Mouse (Mus musculus): ENCODE data around the gene Arhgap32.

Gene Arhgap32

DNA sequence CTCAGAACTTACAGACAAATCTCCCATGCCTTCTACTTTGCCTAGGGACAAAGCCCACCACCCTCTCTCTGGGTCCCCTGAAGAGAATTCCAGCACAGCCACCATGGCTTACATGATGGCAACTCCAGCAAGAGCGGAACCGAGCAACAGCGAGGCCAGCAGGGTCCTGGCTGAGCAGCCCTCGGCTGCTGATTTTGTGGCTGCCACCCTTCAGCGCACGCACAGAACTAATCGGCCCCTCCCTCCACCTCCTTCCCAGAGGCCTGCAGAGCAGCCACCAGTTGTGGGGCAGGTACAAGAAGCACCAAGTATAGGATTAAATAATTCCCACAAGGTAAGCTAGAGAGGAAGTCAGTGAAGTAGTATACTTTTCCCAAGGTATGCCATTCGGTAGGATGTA lies 141.4 kb downstream of the Arhgap32 start:
- no peak for DNase-seq (ENCODE audit: low spot score)

DNA sequence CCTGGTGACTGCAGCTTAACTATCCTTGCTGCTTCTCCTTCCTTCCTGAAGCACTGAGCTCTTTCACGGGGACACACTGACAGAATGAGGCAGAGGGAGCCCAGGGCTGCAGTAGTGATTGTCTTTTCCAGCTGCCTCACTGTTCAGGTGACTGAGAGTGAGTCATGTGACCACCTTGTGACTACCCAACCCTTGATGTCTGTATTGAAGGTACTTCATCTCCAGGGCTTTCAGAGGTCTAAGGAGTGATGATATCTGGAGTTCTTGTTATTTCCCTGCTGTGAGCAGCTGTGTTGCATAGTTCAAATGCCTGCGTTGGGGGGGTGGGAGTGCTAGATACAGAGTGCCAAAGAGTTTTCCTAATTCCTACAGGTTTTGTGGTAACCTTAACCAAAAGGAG lies 141.9 kb downstream of the Arhgap32 start:
- no peak for DNase-seq (ENCODE audit: low spot score)

GRCm38 (mm10) chr9:32271896-32272444 lies 156.0 kb downstream of the Arhgap32 start:
- peak; percentile 39 for DNase-seq (ENCODE audit: low spot score)

DNA sequence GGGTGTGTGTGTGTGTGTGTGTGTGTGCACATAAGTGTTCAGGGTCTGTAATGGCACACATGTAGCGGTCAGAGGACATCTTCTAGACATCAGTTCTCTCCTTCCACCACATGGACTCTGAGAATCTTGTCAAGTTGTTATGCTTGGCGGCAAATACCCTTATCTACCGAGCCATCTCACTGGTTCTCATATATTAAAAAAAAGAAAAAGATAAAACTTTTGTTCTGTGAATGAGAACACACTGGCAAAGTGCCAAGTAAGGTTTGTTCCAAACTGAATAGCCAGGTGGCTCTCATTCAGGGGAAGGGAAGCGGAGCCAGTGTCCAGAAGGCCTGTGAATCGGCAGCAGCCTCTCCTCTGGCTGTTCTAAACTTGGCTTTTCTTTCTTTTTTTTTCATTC lies 162.1 kb downstream of the Arhgap32 start:
- DNase-seq (ENCODE audit: low spot score) = no peak

DNA sequence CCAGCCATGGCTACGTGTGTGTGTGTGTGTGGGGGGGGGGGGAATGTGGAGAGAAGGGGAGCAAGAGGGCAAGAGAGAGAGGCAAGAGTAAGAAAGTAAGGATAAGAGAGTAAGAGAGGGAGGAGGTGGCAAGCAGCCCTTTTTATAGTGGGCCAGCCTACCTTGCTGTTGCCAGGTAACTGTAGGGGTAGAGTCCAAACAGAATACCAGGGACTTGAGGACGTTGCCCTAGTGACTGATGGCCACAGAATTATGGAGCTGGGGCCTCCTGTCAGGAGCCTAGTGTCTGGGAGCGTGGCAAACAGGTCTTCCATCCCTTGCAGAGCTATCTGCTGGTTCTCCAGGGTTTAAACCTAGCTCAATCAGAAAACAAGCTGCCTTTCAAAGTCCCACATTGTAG lies 163.9 kb downstream of the Arhgap32 start:
- no peak for DNase-seq (ENCODE audit: low spot score)

DNA sequence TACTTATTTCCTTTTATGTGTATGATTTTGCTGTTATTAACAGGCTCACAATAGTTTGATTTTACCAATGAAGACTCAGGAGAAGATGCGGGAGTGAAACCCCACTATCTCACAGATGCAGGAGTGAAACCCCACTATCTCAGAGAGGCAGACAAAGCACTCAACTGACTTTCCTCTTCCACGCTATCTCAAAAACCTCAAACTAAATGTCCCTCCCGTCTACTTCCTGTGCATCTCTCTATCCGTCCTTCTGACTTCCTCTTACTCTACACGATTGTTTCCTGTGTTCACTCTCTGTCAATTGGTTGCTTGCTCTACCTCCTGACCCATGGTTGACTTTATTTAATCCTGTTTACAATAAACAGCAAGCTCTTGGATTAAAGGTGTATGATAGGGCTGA lies 164.5 kb downstream of the Arhgap32 start:
- DNase-seq (ENCODE audit: low spot score) = no peak

DNA sequence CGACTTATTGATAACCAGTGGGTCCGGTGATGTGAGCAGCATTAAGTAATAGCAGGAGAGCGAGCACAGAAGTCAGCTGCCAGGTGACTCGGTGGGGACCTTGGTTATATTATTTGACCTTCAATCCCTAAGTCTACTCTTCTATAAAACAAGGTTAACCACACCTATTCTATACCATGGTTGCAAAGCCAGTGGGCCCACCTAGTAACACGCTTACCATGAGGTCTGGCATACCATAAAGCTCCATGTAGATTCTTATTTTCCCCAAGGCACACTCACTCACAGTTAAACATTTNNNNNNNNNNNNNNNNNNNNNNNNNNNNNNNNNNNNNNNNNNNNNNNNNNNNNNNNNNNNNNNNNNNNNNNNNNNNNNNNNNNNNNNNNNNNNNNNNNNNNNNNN lies 167.7 kb downstream of the Arhgap32 start:
- no peak for DNase-seq (ENCODE audit: low spot score)

- peak; percentile 9 for DNase-seq (ENCODE audit: low spot score)
Observed at GRCm38 (mm10) chr9:32291618-32292017, 175.7 kb downstream of the Arhgap32 start.

GRCm38 (mm10) chr9:32292686-32293085 lies 176.8 kb downstream of the Arhgap32 start:
- no peak for DNase-seq (ENCODE audit: low spot score)

- no peak for DNase-seq (ENCODE audit: low spot score)
Observed at GRCm38 (mm10) chr9:32295061-32295800, 179.3 kb downstream of the Arhgap32 start.

- no peak for DNase-seq (ENCODE audit: low spot score)
Observed at GRCm38 (mm10) chr9:32302501-32303150, 186.7 kb downstream of the Arhgap32 start.

DNA sequence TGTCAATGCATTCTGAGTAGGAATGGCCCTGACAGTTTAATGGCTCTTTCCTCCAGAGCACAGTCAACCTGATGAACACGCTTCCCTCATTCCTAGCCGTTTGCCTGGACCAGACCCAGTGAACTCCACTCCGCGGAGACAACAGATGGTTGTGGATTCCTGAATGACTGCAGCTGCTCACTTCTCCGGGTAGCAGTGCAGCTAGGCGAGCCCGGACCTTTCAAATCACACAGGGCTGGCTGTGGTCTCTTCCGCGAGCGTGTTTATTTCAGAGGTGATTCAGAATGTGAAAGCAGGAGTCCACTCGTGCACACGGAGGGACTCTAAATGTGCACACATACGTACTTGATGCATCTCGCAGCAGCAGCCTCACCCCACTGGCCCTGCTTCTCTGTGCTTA lies 195.8 kb downstream of the Arhgap32 start:
- no peak for DNase-seq (ENCODE audit: low spot score)

DNA sequence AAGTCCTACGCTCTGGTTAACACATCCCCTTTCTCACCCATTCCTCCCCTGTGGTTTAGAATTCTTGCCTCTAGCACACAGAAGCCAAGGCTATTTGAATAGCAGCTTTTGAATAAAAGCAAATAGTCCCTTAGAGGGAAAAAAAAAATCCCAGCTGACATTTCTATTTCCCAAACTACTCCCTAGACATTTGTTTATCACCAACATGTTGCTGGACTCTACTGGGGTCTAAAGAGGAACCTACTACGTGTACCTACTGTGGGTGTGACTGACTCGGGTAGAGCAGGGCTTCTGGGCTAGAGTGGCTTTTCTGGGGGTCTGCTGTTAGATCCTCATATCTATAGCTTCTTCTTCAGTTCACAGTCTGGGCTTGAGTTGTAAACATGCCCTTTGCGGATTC lies 196.3 kb downstream of the Arhgap32 start:
- no peak for DNase-seq (ENCODE audit: low spot score)

DNA sequence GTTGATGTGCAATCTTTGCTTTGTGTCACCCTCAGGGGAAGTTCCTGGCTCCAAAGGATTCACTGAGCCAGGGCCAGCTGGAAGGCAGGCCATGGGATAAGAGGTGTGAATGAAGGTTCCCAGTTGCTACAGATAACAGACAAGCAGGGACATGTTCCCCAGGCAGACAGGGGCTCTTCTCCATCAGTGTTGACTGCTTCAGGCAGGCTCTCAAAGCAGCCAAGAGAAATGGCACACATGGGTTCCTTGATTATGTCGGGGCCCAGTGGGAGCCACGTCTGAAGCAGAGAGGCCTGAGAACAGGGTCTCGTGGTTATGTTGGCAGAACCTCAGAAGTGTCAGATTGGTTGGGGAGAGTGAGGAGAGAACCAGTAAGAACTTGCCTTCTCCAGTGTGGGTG lies 198.1 kb downstream of the Arhgap32 start:
- DNase-seq (ENCODE audit: low spot score) = no peak

- DNase-seq (ENCODE audit: low spot score) = no peak
Observed at GRCm38 (mm10) chr9:32315999-32316398, 200.1 kb downstream of the Arhgap32 start.
